Mouse (Mus musculus): ENCODE results near the gene Rassf1.

GRCm38 (mm10) chr9:107578587-107578986, 27.2 kb downstream of the Rassf1 start, which contains the start of gene Naa80:
- TF ChIP-seq GABPA (IDR thresholded peaks at IDR 0.05; ENCODE audit: insufficient replicate concordance, low read depth, low read length) (no peak), CTCF (conservative IDR thresholded peaks at IDR 0.05 in 1 of 2, IDR thresholded peaks at IDR 0.05 in 1 of 2; ENCODE audit: low read depth in 2 of 2, low read length in 2 of 2) (no peak), EP300 (IDR thresholded peaks at IDR 0.05; ENCODE audit: low read length) (no peak), POLR2A (IDR thresholded peaks at IDR 0.05; ENCODE audit: low read depth, low read length) (no peak), ETS1 (conservative IDR thresholded peaks at IDR 0.05; ENCODE audit: low read depth, low read length) (no peak), JUND (conservative IDR thresholded peaks at IDR 0.05; ENCODE audit: low read depth, low read length) (no peak), SIN3A (IDR thresholded peaks at IDR 0.05; ENCODE audit: low read length) (no peak), MAX (IDR thresholded peaks at IDR 0.05; ENCODE audit: low read length) (no peak), USF2 (conservative IDR thresholded peaks at IDR 0.05; ENCODE audit: low read depth, low read length) (no peak), MYC (IDR thresholded peaks at IDR 0.05; ENCODE audit: low read depth, low read length) (no peak), HCFC1 (IDR thresholded peaks at IDR 0.05; ENCODE audit: low read depth, low read length) (no peak), CHD1 (IDR thresholded peaks at IDR 0.05; ENCODE audit: low read depth, low read length) (no peak), NRF1 (IDR thresholded peaks at IDR 0.05; ENCODE audit: low read depth, low read length) (no peak)
